Mouse (Mus musculus): ENCODE data around the gene Hypk.
A peak's percentile ranks its signal among the peaks of the same experiment; 100 is the strongest.
"Not testable (repeated sequence)": the region's sequence is repeated elsewhere in the genome, so short reads cannot be mapped to it uniquely, and the experiment has no call there.

The Hypk gene

DNA sequence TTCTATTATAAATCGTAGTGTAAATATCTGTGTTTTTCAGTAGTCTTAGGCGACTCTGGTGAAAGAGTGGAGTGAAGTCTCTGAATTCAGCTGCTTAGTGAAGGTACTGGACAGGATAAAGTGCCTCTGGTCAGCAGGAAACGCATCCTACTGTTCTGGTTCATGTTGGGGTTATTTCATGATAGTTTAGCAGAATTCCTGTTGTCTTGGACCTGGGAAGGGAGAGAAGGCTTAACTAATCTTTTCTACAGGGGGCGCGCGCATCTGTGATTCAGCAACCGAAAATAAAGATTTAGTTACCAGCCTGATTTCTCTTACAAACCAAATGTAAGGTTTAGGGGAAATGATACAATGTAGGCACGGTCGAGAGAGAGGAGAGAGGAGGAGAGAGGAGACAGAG lies 5.0 kb upstream of the Hypk start:
- no peak for DNase-seq (ENCODE audit: low read depth, low spot score)

DNA sequence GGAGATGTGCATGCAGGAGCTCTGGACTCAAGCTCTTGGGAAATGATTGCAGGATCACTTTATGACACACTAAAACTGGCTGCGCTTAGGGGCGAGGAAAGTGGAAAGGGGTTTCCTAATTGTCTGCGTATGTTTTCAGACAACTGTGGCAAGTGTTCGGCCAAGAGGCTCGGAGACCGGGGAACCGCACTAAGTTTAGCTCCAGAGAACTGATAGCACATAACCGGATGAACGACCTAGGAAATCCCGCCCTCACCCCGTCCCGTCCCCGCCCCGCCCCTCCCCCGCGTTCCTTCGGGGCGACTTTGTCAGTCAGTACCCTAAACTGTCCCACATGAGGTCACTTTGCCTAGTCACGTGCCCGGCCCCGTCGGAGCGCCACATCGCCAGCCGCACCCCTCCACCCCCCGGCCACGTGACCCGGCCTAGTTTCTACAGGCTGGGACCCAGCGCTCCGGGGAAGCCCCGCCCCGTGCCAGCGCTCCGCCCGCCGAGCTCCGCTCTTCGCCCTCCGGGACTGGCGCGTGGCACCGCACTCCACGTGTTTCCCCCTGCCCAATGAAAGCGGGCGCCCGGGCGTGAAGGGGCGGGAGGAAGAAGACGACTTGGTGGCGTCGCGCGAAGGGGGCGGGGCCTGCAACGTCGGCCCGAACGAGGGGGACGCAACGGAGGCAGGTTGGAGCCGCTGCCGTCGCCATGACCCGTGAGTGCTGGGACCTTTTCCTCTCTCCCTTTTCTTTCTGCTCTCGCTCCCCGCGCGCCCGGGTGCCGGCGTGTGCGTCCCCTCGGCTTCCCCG lies 4.2 kb upstream of the Hypk start, which contains the start of gene Serf2:
Serf2 (plus strand) TSS at position 457 of the 797 bp plus-strand sequence.
- peak; percentile 94 for DNase-seq (ENCODE audit: low read depth, low spot score)

DNA sequence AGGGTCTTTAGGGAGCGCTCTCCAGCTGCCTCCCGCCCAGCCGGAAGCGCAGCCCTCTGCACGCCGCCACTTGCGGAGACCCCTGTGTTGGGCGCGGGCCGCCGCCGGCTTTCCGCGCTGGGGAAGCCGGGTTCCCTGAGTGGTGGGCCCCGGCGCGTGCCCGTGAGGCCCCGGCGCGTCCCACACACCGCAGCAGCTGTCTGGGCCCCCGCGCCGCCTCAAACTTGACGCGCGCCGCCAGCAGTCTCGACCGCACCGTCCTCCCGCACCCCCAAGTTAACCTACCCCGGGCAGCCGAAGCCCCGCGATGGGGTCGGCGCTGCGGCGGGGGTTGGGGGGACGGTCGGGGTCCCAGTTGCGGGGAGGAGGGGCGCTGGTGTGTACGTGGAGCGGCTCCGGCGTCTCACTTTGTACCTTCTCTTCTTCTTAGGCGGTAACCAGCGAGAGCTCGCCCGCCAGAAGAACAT lies 3.5 kb upstream of the Hypk start:
- no peak for DNase-seq (ENCODE audit: low read depth, low spot score)

- no peak for DNase-seq (ENCODE audit: low read depth, low spot score)
Observed at GRCm38 (mm10) chr2:121450093-121450492, 3.0 kb upstream of the Hypk start.

GRCm38 (mm10) chr2:121452361-121452760 lies 729 bp upstream of the Hypk start:
- DNase-seq (ENCODE audit: low read depth, low spot score), result no peak

- no peak for DNase-seq (ENCODE audit: low read depth, low spot score)
Observed at GRCm38 (mm10) chr2:121453917-121454316, 827 bp downstream of the Hypk start.

DNA sequence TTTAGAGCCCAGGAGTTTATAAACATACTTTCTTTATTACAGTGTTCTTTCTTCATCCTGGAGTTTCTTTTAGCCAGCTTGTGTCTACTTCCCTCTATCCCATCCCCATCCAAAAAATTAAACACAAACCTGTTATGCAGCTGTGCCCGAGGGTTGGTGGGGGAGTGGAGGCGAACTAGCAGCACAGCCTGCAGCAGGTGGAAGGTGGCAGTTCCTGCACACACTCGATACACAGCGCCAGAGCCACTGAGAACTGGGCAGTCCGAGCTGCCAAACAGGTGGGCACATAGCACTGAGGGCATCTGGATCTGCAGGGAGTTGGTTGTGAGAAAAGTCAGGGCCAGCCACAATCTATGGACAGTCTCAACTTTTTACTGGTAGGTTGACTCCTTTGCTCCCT lies 2.4 kb downstream of the Hypk start:
- DNase-seq (ENCODE audit: low read depth, low spot score), result no peak

GRCm38 (mm10) chr2:121456692-121457642 lies 3.9 kb downstream of the Hypk start, which contains the start of gene Serinc4:
Gene Serinc4 (minus strand): TSS chr2:121456781.
- DNase-seq (ENCODE audit: low read depth, low spot score), result peak; percentile 81

DNA sequence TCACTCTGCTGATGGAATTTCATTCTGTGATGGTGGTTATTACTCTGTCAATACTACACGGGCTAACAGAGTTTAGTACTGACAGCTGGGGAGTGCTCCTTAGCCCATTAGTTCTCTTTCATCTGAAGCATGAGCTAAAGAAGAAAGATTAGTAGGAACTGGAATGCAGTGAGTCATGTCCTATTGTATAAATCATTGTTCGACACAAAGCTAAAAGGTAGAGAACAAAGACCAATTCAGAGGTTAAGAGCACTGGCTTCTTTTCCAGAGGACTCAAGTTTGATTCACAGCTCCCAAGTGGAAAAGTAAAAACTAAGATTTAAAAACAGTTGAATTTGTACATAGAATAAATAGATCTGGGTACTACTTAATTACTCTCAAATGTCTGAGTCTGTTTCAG lies 7.0 kb downstream of the Hypk start:
- no peak for DNase-seq (ENCODE audit: low read depth, low spot score)

GRCm38 (mm10) chr2:121468982-121469381 lies 15.9 kb downstream of the Hypk start:
- DNase-seq (ENCODE audit: low read depth, low spot score), result not testable (repeated sequence)

- not testable (repeated sequence) for DNase-seq (ENCODE audit: low read depth, low spot score)
Observed at GRCm38 (mm10) chr2:121472783-121473182, 19.7 kb downstream of the Hypk start.

GRCm38 (mm10) chr2:121473301-121474179 lies 20.4 kb downstream of the Hypk start, which contains the start of gene Mfap1b:
Gene Mfap1b (minus strand): TSS chr2:121474067.
- DNase-seq (ENCODE audit: low read depth, low spot score), result peak; percentile 94

GRCm38 (mm10) chr2:121474180-121474535 lies 21.1 kb downstream of the Hypk start:
- no peak for DNase-seq (ENCODE audit: low read depth, low spot score)

DNA sequence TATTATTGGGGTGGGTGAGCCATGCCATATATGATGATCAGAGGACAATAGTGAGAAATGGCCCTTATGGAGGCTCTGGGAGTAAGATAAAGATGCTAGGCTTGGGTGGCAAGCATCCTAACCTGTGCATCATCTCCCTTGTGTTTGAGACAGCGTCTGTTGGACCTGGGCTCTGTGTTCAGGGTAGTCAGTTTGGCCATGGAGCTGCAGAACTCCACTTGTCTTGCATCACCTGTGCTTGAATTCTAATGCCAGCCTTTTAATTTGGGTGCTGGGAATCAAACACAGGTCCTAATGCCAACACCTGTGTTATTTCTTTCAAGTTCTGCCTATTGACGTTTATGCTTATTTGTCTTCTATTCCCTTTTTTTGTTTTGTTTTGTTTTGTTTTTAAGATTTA lies 22.2 kb downstream of the Hypk start:
- not testable (repeated sequence) for DNase-seq (ENCODE audit: low read depth, low spot score)

GRCm38 (mm10) chr2:121477491-121478266 lies 24.6 kb downstream of the Hypk start:
- DNase-seq (ENCODE audit: low read depth, low spot score), result no peak

DNA sequence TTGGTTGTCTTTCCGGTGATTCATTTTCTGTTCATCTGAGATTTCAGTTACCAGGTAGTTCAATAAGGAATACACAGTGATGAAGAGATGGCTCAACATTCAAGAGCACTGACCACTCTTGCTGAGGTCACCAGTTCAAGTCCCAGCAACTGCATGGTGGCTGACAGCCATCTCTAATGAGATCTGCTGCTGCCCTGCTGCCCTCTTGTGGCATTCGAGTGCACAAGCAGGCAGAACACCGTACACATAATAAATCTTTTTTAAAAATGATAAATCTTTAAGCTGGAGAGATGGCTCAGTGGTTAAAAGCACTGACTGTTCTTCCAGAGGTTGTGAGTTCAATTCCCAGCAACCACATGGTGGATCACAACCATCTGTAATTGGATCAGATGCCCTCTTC lies 27.4 kb downstream of the Hypk start:
- DNase-seq (ENCODE audit: low read depth, low spot score), result no peak

- not testable (repeated sequence) for DNase-seq (ENCODE audit: low read depth, low spot score)
Observed at GRCm38 (mm10) chr2:121480916-121481315, 27.8 kb downstream of the Hypk start.

- no peak for DNase-seq (ENCODE audit: low read depth, low spot score)
Observed at GRCm38 (mm10) chr2:121483576-121483975, 30.5 kb downstream of the Hypk start.

DNA sequence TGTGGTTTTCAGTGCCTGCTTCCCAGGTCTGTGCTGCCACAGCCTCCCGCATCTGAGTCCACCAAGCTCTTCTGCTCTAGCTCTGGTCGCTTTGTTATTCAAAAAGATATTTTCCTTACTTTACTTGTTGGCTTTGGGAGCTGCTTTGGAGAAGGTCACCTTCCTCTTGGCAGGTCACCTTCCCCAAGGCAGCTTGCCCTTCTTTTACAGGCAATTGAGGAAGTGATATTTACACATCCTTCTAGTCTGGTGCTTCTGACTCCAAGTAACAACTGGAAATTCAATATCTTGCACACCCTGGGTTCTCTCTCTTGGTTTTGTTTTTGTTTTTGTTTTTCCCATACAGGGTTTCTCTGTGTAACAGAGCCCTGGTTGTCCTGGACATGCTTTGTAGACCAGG lies 31.3 kb downstream of the Hypk start:
- not testable (repeated sequence) for DNase-seq (ENCODE audit: low read depth, low spot score)

- DNase-seq (ENCODE audit: low read depth, low spot score), result not testable (repeated sequence)
Observed at GRCm38 (mm10) chr2:121501550-121501949, 48.5 kb downstream of the Hypk start.

Measured in telencephalon, adult 2 months (tissue).